Mouse (Mus musculus) cerebellum, adult 9-11 months (tissue): ENCODE data around the gene Gm10961.
A peak's percentile ranks its signal among the peaks of the same experiment; 100 is the strongest.

Experiments
- DNase-seq: peaks from one replicate; pipeline ENCODE4 v3.0.0; 2022

Gene Gm10961

GRCm38 (mm10) chr3:107630682-107631522 lies at the start of gene Gm10961:
Gene Gm10961 (plus strand): TSS chr3:107631322.
- DNase-seq, result peak; percentile 73

- DNase-seq, result no peak
Measured at GRCm38 (mm10) chr3:107582130-107582874, 48.8 kb upstream of the Gm10961 start.

- no peak for DNase-seq
Measured at GRCm38 (mm10) chr3:107582875-107583767, 48.0 kb upstream of the Gm10961 start.

- DNase-seq, result no peak
Measured at GRCm38 (mm10) chr3:107583893-107584292, 47.2 kb upstream of the Gm10961 start.

- DNase-seq, result no peak
Measured at GRCm38 (mm10) chr3:107586504-107586903, 44.6 kb upstream of the Gm10961 start.

- no peak for DNase-seq
Measured at GRCm38 (mm10) chr3:107591612-107592011, 39.5 kb upstream of the Gm10961 start.

- DNase-seq, result no peak
Measured at GRCm38 (mm10) chr3:107593632-107594031, 37.5 kb upstream of the Gm10961 start.

DNA sequence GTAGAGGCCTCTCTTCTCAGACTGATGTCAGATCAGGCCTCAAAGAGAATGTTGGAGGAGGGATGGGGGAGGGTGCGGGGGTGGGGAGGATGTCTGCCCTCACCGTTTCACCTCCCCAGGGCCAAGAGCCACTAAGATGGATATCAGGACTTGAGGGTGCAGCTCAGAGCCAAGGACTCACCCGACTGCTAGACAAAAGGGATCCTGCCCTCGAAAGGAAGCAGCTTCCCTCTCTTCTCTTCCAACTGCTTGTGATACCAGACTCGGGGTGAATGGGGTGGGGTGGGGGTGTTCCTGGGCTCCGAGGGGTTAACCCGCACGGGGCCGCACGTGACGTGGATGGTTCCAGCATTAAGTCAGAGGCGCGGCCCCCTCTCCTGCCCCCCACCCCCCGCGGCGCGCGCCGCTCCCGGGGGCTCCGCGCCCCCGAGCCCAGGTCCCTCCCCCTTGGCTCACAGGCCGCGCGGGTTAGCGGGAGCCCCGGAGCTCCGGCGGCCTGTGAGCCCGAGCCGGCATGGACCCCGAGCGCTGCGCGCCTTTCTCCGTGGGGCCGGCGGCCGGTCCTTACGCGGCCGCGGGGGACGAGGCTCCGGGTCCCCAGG lies 36.4 kb upstream of the Gm10961 start, which contains the start of gene Alx3:
TSS of gene Alx3 (plus strand) at position 370 of the 602 bp plus-strand sequence.
- DNase-seq, result no peak

DNA sequence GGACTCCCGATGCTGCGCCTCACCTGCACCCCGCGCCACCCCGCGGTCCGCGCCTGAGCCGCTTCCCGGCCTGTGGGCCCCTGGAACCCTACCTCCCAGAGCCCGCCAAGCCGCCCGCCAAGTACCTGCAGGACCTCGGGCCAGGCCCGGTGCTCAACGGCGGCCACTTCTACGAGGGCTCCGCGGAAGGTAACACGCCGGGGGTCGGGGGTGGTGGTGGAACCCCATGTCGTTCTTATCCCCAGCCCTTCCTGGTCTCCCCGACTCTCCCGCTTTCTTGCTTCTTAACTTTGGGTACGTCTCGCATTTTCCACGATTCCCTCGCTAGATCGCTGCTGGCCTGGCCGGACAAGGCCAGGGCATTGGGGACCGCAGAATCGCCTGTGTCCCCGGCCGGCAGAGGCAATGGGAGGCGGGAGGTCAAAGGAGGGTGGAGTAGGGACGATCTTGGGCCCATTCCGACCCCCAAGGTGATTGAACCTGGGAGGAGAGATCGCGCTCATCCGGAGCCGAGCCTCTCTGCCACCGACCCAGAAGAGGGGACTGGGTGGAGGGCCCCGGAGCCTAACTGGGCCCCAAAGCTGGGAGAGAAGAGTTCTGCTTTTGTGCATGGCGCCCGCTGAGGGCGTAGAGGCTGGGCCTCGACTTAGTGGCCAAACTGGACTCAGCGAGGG lies 35.7 kb upstream of the Gm10961 start:
- no peak for DNase-seq

- DNase-seq, result no peak
Measured at GRCm38 (mm10) chr3:107595938-107596461, 35.1 kb upstream of the Gm10961 start.

DNA sequence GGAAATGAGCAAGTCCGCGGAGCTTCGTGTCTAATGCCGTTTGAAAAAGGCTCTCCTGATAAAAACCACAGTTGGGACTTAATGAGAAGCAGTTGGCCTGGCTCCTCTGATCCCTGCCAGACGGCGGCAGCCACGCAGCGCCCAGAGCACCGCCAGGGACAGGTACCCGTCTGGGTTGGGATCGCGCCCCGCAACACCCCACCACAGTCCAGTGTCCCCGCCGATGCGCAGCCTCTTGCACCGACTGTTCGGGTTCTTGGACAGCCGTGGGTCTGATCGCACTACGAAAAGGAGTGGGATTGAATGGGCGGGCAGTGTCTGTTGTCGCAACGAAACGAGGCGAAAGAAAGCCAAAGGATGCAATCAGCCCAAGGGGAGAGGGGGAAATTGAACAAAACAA lies 34.6 kb upstream of the Gm10961 start:
- no peak for DNase-seq

DNA sequence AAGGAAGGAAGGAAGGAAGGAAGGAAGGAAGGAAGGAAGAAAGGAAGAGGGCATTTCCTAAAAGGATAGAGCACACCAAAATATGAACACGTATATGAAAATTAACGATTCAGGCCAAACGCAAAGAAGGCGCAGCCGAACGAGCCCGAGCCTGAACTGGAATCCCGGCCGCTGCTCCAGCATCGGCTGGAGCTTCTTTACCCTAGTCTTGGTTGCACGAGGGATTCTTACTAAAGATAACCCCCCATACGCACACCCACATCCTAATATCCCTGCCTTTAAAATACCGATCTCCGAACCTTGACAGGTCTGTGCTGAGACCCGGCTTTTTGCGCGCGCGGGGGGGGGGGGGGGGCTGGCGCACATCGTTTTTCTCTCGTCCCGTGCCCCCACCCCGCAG lies 34.0 kb upstream of the Gm10961 start:
- no peak for DNase-seq

DNA sequence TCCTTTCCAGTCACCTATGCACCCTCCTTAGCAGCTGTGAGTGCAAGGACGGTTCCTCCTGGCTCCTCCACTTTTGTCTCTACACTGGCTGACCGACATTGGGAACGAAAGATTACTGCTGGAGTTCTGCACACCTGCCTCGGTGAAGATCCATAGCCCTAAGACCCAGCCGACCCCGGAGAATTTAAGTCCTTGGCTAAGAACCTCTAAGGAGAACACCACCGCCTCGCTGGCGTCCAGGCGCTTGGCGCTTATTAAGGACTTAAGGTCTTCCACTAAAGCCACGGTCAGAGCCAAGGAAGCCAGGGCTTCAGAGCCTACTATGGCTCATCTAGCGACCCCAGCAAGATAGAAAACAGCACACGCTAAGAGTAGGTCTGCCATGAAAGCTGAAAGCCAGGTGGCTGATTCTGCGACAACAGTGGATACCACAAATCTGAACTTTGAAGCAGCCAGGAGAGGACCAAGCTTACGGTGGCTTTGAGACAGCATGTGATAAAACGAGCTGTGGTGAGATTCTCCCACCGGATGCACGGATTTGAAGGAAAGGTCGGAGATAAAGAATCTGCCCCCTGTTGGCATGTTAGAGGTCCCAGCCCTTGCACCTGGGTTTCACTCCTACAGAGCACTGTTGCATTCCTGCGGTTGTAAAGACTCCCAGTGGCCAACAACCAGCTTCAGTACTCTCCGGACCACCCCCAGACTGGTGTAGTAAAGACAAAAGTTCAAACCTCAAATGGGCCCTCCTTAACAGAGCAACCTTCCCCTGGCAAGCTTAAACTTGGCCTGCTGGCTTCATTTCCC lies 33.3 kb upstream of the Gm10961 start:
- DNase-seq, result no peak

GRCm38 (mm10) chr3:107600127-107600526 lies 31.0 kb upstream of the Gm10961 start:
- DNase-seq, result no peak

GRCm38 (mm10) chr3:107605304-107605703 lies 25.8 kb upstream of the Gm10961 start:
- DNase-seq, result peak; percentile 41

GRCm38 (mm10) chr3:107607221-107607620 lies 23.9 kb upstream of the Gm10961 start:
- no peak for DNase-seq

GRCm38 (mm10) chr3:107608808-107609207 lies 22.3 kb upstream of the Gm10961 start:
- DNase-seq, result no peak

DNA sequence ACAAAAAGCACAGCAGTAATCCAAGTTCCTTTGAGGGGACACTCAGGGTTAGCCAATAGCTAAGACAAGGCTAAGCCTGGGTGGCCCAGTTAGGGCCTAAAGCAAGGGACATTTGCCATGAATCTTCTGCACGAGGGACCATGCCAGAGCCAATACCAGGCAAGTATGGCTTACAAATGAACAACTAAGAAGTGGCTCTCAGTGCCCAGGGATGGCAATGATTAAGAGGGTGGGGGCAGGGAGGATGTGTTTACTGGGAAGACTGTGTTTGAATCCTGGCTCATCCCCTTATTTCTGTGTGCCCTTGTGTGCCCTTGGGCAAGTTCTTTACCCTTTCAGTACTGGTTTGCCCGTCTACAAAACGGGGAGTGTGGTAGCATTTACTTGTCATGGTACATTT lies 21.7 kb upstream of the Gm10961 start:
- no peak for DNase-seq

DNA sequence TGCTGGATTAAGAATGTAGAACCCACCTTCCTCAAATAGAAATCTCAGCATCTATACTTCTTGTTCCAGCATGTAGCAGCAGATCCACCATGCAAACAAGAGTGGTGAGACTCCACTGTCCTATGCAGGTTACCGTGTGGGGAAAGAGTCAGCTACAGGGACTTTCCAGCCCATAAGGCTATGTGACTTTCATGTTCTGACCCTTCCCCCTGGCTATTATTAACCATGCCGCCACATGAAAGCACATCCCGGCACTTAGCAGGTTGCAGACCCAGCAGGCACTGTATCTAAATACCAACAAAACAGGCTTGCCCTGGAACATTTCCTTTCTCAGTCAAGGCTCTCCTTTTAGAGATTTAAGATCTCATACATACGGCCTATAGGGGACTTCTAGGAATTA lies 19.7 kb upstream of the Gm10961 start:
- DNase-seq, result no peak

GRCm38 (mm10) chr3:107612902-107613525 lies 18.1 kb upstream of the Gm10961 start:
- DNase-seq, result peak; percentile 58
